22 mouse cellular contexts compared by ENCODE assay signal in genomic region chr11:50091681-50092080, GRCm38 (mm10). TPM values are rescaled to one million over a fixed set of nuclear protein-coding genes. Genes with fewer than 3 reads are reported as not detected.
DNase-seq lines count a peak whose midpoint lies in the region; ATAC-seq and TF ChIP-seq lines count a peak whose summit lies in the region.
"Had no signal": no experiment of that assay in that cellular context is flagged by ENCODE, and none has a peak within 500 bp of the region (broad histone marks: within the 10 kb centered on the region; RNA-seq: fewer than 3 reads in every experiment).

No protein-coding gene starts in this region.

- no peak overlapping the region for H3K4me2 ChIP-seq in forebrain, embryonic 14.5 days (ENCODE audit: low read length)
- no peak overlapping the region for H3K4me2 ChIP-seq in forebrain, embryonic 16.5 days (ENCODE audit: low read length)
- H3K4me2 ChIP-seq in hindbrain, embryonic 13.5 days = no peak overlapping the region
- no peak overlapping the region for H3K4me2 ChIP-seq in hindbrain, embryonic 14.5 days (replicated peaks)
- H3K4me2 ChIP-seq in midbrain, embryonic 15.5 days = no peak overlapping the region
- H3K4me2 ChIP-seq: embryonic facial prominence, embryonic 12.5 days; limb, embryonic 15.5 days; lung, embryonic 14.5 days; neural tube, embryonic 13.5 days had no signal

- H3K27me3 ChIP-seq in forebrain, embryonic 14.5 days (replicated peaks; ENCODE audit: control insufficient read depth, insufficient read depth, low read length) = no peaks in the 10 kb centered on the region
- H3K27me3 ChIP-seq in forebrain, embryonic 16.5 days (replicated peaks; ENCODE audit: control insufficient read depth, insufficient read depth, low read length) = no peaks in the 10 kb centered on the region
- no peaks in the 10 kb centered on the region for H3K27me3 ChIP-seq in hindbrain, embryonic 13.5 days
- H3K27me3 ChIP-seq in hindbrain, embryonic 14.5 days (ENCODE audit: control insufficient read depth, insufficient read depth, low read length) = no peaks in the 10 kb centered on the region
- H3K27me3 ChIP-seq in midbrain, embryonic 15.5 days (replicated peaks) = no peaks in the 10 kb centered on the region
- H3K27me3 ChIP-seq: embryonic facial prominence, embryonic 12.5 days; limb, embryonic 15.5 days; megakaryocyte, embryonic 14.5 days; neural tube, embryonic 13.5 days had no signal

- DNase-seq in forebrain, embryonic 14.5 days (ENCODE audit: low spot score) = no peak
- DNase-seq in hindbrain, embryonic 14.5 days (ENCODE audit: low spot score) = no peak
- peak; percentile 30 for DNase-seq in brain, embryonic 14.5 days (ENCODE audit: low read depth)
- DNase-seq in adrenal gland, adult 8-10 months = no peak
- DNase-seq: adrenal gland, postnatal 36 days; forebrain, postnatal 0 days; gastrocnemius, postnatal 36 days; heart, postnatal 10 days; kidney, adult 11 months; kidney, postnatal 4 days; layer of hippocampus, adult 9-11 months; lung, embryonic 14.5 days; lung, postnatal 36 days had no signal

- peak; percentile 18; the same call in 1 of the 2 replicates for ATAC-seq in forebrain, embryonic 14.5 days
- ATAC-seq in forebrain, embryonic 16.5 days = no peak
- no peak for ATAC-seq in hindbrain, embryonic 13.5 days (ENCODE audit: low FRiP score)
- ATAC-seq in hindbrain, embryonic 14.5 days (ENCODE audit: low FRiP score) = no peak
- 0 out of 2 replicates have a peak, but pooled peaks have one; percentile 30 for ATAC-seq in midbrain, embryonic 15.5 days (replicated peaks)
- ATAC-seq: forebrain, postnatal 0 days had no signal

- no peak overlapping the region for H3K9ac ChIP-seq in forebrain, embryonic 14.5 days (ENCODE audit: low read length)
- H3K9ac ChIP-seq in forebrain, embryonic 16.5 days (replicated peaks; ENCODE audit: low read depth, low read length) = no peak overlapping the region
- H3K9ac ChIP-seq in hindbrain, embryonic 13.5 days = no peak overlapping the region
- H3K9ac ChIP-seq in hindbrain, embryonic 14.5 days = no peak overlapping the region
- no peak overlapping the region for H3K9ac ChIP-seq in midbrain, embryonic 15.5 days
- H3K9ac ChIP-seq: embryonic facial prominence, embryonic 12.5 days; forebrain, postnatal 0 days; limb, embryonic 15.5 days; liver, embryonic 14.5 days; lung, embryonic 14.5 days; neural tube, embryonic 13.5 days had no signal

- no peaks in the 10 kb centered on the region for H3K9me3 ChIP-seq in forebrain, embryonic 14.5 days (replicated peaks; ENCODE audit: control insufficient read depth, low read length)
- H3K9me3 ChIP-seq in forebrain, embryonic 16.5 days (ENCODE audit: control insufficient read depth, low read length) = no peaks in the 10 kb centered on the region
- H3K9me3 ChIP-seq in hindbrain, embryonic 13.5 days = no peaks in the 10 kb centered on the region
- no peaks in the 10 kb centered on the region for H3K9me3 ChIP-seq in hindbrain, embryonic 14.5 days (ENCODE audit: control insufficient read depth, low read length)
- no peaks in the 10 kb centered on the region for H3K9me3 ChIP-seq in midbrain, embryonic 15.5 days
- H3K9me3 ChIP-seq: embryonic facial prominence, embryonic 12.5 days; limb, embryonic 15.5 days; megakaryocyte, embryonic 14.5 days; neural tube, embryonic 13.5 days had no signal

- no peak for TF ChIP-seq POLR2A in brain, embryonic 14.5 days (IDR thresholded peaks at IDR 0.05; ENCODE audit: borderline replicate concordance, extremely low read depth, insufficient read depth, insufficient read length, poor library complexity, severe bottlenecking)

- peaks cover 11% of the 10 kb centered on the region for H3K4me1 ChIP-seq in forebrain, embryonic 14.5 days (ENCODE audit: control insufficient read depth, insufficient read depth, low read length)
- H3K4me1 ChIP-seq in forebrain, embryonic 16.5 days (replicated peaks; ENCODE audit: control insufficient read depth, insufficient read depth, low read length) = no peaks in the 10 kb centered on the region
- H3K4me1 ChIP-seq in hindbrain, embryonic 13.5 days (replicated peaks) = peaks cover 17% of the 10 kb centered on the region
- H3K4me1 ChIP-seq in hindbrain, embryonic 14.5 days (replicated peaks; ENCODE audit: control insufficient read depth, insufficient read depth, low read length) = 0 out of 2 replicates have a peak, but pooled peaks cover 11% of the 10 kb centered on the region
- peaks cover 17% of the 10 kb centered on the region for H3K4me1 ChIP-seq in midbrain, embryonic 15.5 days
- H3K4me1 ChIP-seq: embryonic facial prominence, embryonic 12.5 days had no signal

- H3K4me3 ChIP-seq in forebrain, embryonic 14.5 days (ENCODE audit: low read depth, low read length) = no peak overlapping the region
- no peak overlapping the region for H3K4me3 ChIP-seq in forebrain, embryonic 16.5 days (replicated peaks; ENCODE audit: low read length)
- no peak overlapping the region for H3K4me3 ChIP-seq in hindbrain, embryonic 13.5 days
- no peak overlapping the region for H3K4me3 ChIP-seq in hindbrain, embryonic 14.5 days (replicated peaks; ENCODE audit: low read length)
- no peak overlapping the region for H3K4me3 ChIP-seq in midbrain, embryonic 15.5 days
- H3K4me3 ChIP-seq: embryonic facial prominence, embryonic 12.5 days; limb, embryonic 15.5 days; megakaryocyte, embryonic 14.5 days; myocyte; neural tube, embryonic 13.5 days had no signal

- TF ChIP-seq CTCF in brain, embryonic 14.5 days (IDR thresholded peaks at IDR 0.05; ENCODE audit: borderline replicate concordance, extremely low read depth, insufficient read depth, insufficient read length) = no peak

- H3K36me3 ChIP-seq in forebrain, embryonic 14.5 days (ENCODE audit: control insufficient read depth, insufficient read depth, low read length) = peaks cover 75% of the 10 kb centered on the region
- peaks cover 37% of the 10 kb centered on the region for H3K36me3 ChIP-seq in forebrain, embryonic 16.5 days (ENCODE audit: control insufficient read depth, insufficient read depth)
- peaks cover 78% of the 10 kb centered on the region for H3K36me3 ChIP-seq in hindbrain, embryonic 13.5 days
- H3K36me3 ChIP-seq in hindbrain, embryonic 14.5 days (replicated peaks; ENCODE audit: control insufficient read depth, insufficient read depth) = peaks cover 93% of the 10 kb centered on the region
- H3K36me3 ChIP-seq in midbrain, embryonic 15.5 days (replicated peaks) = peaks cover 33% of the 10 kb centered on the region

- no peak overlapping the region for H3K27ac ChIP-seq in forebrain, embryonic 14.5 days (ENCODE audit: low read depth, low read length)
- no peak overlapping the region for H3K27ac ChIP-seq in forebrain, embryonic 16.5 days (ENCODE audit: low read length)
- H3K27ac ChIP-seq in hindbrain, embryonic 13.5 days = peak overlapping the region; percentile 78; the same call in 1 of the 2 replicates
- H3K27ac ChIP-seq in hindbrain, embryonic 14.5 days = no peak overlapping the region
- no peak overlapping the region for H3K27ac ChIP-seq in midbrain, embryonic 15.5 days
- H3K27ac ChIP-seq: embryonic facial prominence, embryonic 12.5 days; limb, embryonic 15.5 days; liver, embryonic 14.5 days had no signal

RNA-seq across cellular contexts. Expression of gene Tbc1d9b, which starts 39.5 kb away (rescaled TPM):
- 23.3 and 28.3 TPM in 2 replicates for polyA plus RNA-seq in forebrain, embryonic 14.5 days (2014; fragmentation: Nextera tagmentation; extraction: Ambion mirVana)
- 38.2 and 43.6 TPM in 2 replicates for polyA plus RNA-seq in forebrain, embryonic 16.5 days (2015; fragmentation: Nextera tagmentation; extraction: Ambion mirVana)
- polyA plus RNA-seq in hindbrain, embryonic 13.5 days (2015; fragmentation: Nextera tagmentation; extraction: Ambion mirVana) = 37.5 and 40.7 TPM in 2 replicates
- 35.7 and 38.2 TPM in 2 replicates for polyA plus RNA-seq in hindbrain, embryonic 14.5 days (2014; fragmentation: Nextera tagmentation; extraction: Ambion mirVana)
- polyA plus RNA-seq in brain, embryonic 14.5 days (2012; rRNA removed) = 37.4 and 52.9 TPM in 2 replicates
- polyA plus RNA-seq in midbrain, embryonic 15.5 days (2015; fragmentation: Nextera tagmentation; extraction: Ambion mirVana) = 42.8 and 43.2 TPM in 2 replicates
- total RNA-seq in adrenal gland, adult 8-10 months (2022) = 100 to 1,000 TPM; 154 to 260 (median 207) TPM

Comparison
In these comparisons a context has a peak if more than half of its experiments do, and no peak if none do; other contexts are left out.
1. ATAC-seq: peak in forebrain, embryonic 14.5 days (single experiment) and midbrain, embryonic 15.5 days (single experiment); none in forebrain, embryonic 16.5 days (single experiment), hindbrain, embryonic 13.5 days (single experiment) and hindbrain, embryonic 14.5 days (single experiment).